In the genomic region with DNA sequence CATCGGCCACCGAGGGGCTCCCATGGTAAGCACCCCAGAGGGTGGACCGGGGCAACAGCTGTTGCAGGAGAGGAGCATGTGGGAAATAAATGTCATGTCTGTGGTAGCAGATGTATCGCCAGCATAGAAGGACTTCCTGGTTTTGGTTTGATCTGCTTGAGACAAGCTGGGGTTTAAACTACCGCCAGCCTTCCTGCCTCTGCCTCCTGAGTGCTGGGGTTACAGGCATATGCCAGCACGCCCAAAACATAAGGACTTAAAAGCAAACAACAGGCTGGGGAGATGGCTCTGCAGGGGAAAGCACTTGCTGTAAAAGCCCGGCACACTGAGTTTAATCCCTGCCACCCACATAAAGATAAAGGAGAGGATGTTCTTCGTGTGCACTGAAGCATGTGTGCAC, we compare ENCODE assay signal across 15 mouse cellular contexts. TPM values are rescaled to one million over a fixed set of nuclear protein-coding genes. Genes with fewer than 3 reads are reported as not detected.
DNase-seq lines count a peak whose midpoint lies in the region; ATAC-seq lines count a peak whose summit lies in the region.
"Had no signal": no experiment of that assay in that cellular context is flagged by ENCODE, and none has a peak within 500 bp of the region (broad histone marks: within the 10 kb centered on the region; RNA-seq: fewer than 3 reads in every experiment).

No protein-coding gene starts in this region.

- H3K27me3 ChIP-seq in forebrain, embryonic 16.5 days (replicated peaks; ENCODE audit: control insufficient read depth, insufficient read depth, low read length) = no peaks in the 10 kb centered on the region
- no peaks in the 10 kb centered on the region for H3K27me3 ChIP-seq in heart, embryonic 10.5 days (ENCODE audit: insufficient read depth, poor library complexity, severe bottlenecking)
- H3K27me3 ChIP-seq: limb, embryonic 15.5 days had no signal

- ATAC-seq in forebrain, embryonic 16.5 days = peak; percentile 23; the same call in 1 of the 2 replicates
- ATAC-seq in megakaryocyte progenitor cell, adult 5-6 weeks (replicated peaks; ENCODE audit: poor library complexity) = peak; percentile 26; the same call in 1 of the 2 replicates
- ATAC-seq: intestine, postnatal 0 days had no signal

- H3K4me1 ChIP-seq in forebrain, embryonic 16.5 days (replicated peaks; ENCODE audit: control insufficient read depth, insufficient read depth, low read length) = peaks cover 18% of the 10 kb centered on the region
- peaks cover 30% of the 10 kb centered on the region for H3K4me1 ChIP-seq in heart, embryonic 10.5 days

- H3K36me3 ChIP-seq in forebrain, embryonic 16.5 days (ENCODE audit: control insufficient read depth, insufficient read depth) = no peaks in the 10 kb centered on the region
- peaks cover 22% of the 10 kb centered on the region for H3K36me3 ChIP-seq in heart, embryonic 10.5 days
- H3K36me3 ChIP-seq: limb, embryonic 15.5 days had no signal

- H3K4me2 ChIP-seq in forebrain, embryonic 16.5 days (ENCODE audit: low read length) = no peak overlapping the region
- H3K4me2 ChIP-seq: limb, embryonic 15.5 days had no signal

- peak; percentile 24 to 29 for DNase-seq in spleen, postnatal 36 days (ENCODE audit: low spot score in 2 of 2)
- no peak for DNase-seq in spleen, postnatal 14 days (ENCODE audit: low spot score in 2 of 2)
- DNase-seq in thymus, postnatal 4 days = peak; percentile 43
- no peak for DNase-seq in ovary, adult 18-20 months (ENCODE audit: low spot score)
- no peak for DNase-seq in heart, embryonic 10.5 days (ENCODE audit: low spot score)
- no peak for DNase-seq in layer of hippocampus, adult 9-11 months
- DNase-seq: adrenal gland, postnatal 10 days; cerebellum, adult 9-10 months; heart, adult 18-20 months; right cerebral cortex, postnatal 14 days had no signal

- WGBS in forebrain, embryonic 16.5 days = 58% methylated on average over 8 of the region's 8 CpGs
- 70% methylated on average over 8 of the region's 8 CpGs for WGBS in heart, embryonic 10.5 days

- no peak overlapping the region for H3K4me3 ChIP-seq in forebrain, embryonic 16.5 days (replicated peaks; ENCODE audit: low read length)
- no peak overlapping the region for H3K4me3 ChIP-seq in heart, embryonic 10.5 days
- H3K4me3 ChIP-seq: limb, embryonic 15.5 days had no signal

- H3K9me3 ChIP-seq in forebrain, embryonic 16.5 days (ENCODE audit: control insufficient read depth, low read length) = no peaks in the 10 kb centered on the region
- H3K9me3 ChIP-seq in heart, embryonic 10.5 days = no peaks in the 10 kb centered on the region
- H3K9me3 ChIP-seq: limb, embryonic 15.5 days had no signal

- H3K27ac ChIP-seq in forebrain, embryonic 16.5 days (ENCODE audit: low read length) = peak overlapping the region; percentile 74
- H3K27ac ChIP-seq in heart, embryonic 10.5 days = no peak overlapping the region
- H3K27ac ChIP-seq: limb, embryonic 15.5 days; macrophage had no signal

- no peak overlapping the region for H3K9ac ChIP-seq in forebrain, embryonic 16.5 days (replicated peaks; ENCODE audit: low read depth, low read length)
- H3K9ac ChIP-seq: limb, embryonic 15.5 days had no signal

RNA-seq across cellular contexts. Expression of a gene that starts 16.7 kb away (rescaled TPM):
- polyA plus RNA-seq in forebrain, embryonic 16.5 days (2015; fragmentation: Nextera tagmentation; extraction: Ambion mirVana) = 3.8 and 4.0 TPM in 2 replicates
- total RNA-seq in megakaryocyte progenitor cell, adult 5-6 weeks (2015) = 0.79 and 1.0 TPM in 2 replicates
- 1.2 TPM in 2 replicates for total RNA-seq in megakaryocyte progenitor cell, adult 5-6 weeks (2017)
- 0.52 and 1.1 TPM in 2 replicates for polyA plus RNA-seq in heart, embryonic 10.5 days (2016; fragmentation: Nextera tagmentation; extraction: Ambion mirVana)
- total RNA-seq: heart, adult 18-20 months had no signal
- polyA plus RNA-seq: macrophage had no signal

RNA-seq across cellular contexts. Expression of a gene that starts 34.5 kb away (rescaled TPM):
- 503 and 525 TPM in 2 replicates for polyA plus RNA-seq in forebrain, embryonic 16.5 days (2015; fragmentation: Nextera tagmentation; extraction: Ambion mirVana)
- total RNA-seq in megakaryocyte progenitor cell, adult 5-6 weeks (2015) = 1,629 and 1,793 TPM in 2 replicates
- total RNA-seq in megakaryocyte progenitor cell, adult 5-6 weeks (2017) = 2,248 and 2,565 TPM in 2 replicates
- 517 and 596 TPM in 2 replicates for polyA plus RNA-seq in heart, embryonic 10.5 days (2016; fragmentation: Nextera tagmentation; extraction: Ambion mirVana)

Comparison
In these comparisons a context has a peak if more than half of its experiments do, and no peak if none do; other contexts are left out.
1. DNase-seq: peak in spleen, postnatal 36 days (2 of 2) and thymus, postnatal 4 days (single experiment); none in spleen, postnatal 14 days (0 of 2), ovary, adult 18-20 months (single experiment), heart, embryonic 10.5 days (single experiment) and layer of hippocampus, adult 9-11 months (single experiment).